ENCODE assay signal across 8 mouse cellular contexts in genomic region chr19:55099184-55100160, GRCm38 (mm10). TPM values are rescaled to one million over a fixed set of nuclear protein-coding genes. Genes with fewer than 3 reads are reported as not detected.
DNase-seq lines count a peak whose midpoint lies in the region; TF ChIP-seq lines count a peak whose summit lies in the region.

No protein-coding gene starts in this region.

- no peaks in the 10 kb centered on the region for H3K9me3 ChIP-seq in megakaryocyte, embryonic 14.5 days

- H3K27me3 ChIP-seq in megakaryocyte, embryonic 14.5 days (replicated peaks) = peaks cover 8% of the 10 kb centered on the region

- peak overlapping the region; percentile 85 for H3K27ac ChIP-seq in cortical plate, adult 2 months (ENCODE audit: insufficient read depth, low read length)

- no peak for TF ChIP-seq CTCF in cortical plate, adult 2 months (IDR thresholded peaks at IDR 0.05; ENCODE audit: extremely low read depth, insufficient read depth, low read length)

- TF ChIP-seq POLR2A in cortical plate, adult 2 months (IDR thresholded peaks at IDR 0.05; ENCODE audit: extremely low read depth, insufficient read depth, low read length) = peak; percentile 97

- peak; percentile 81 for DNase-seq in adipocyte (ENCODE audit: low spot score)
- peak; percentile 81 for DNase-seq in gastrocnemius, postnatal 10 days
- DNase-seq in induced T-regulatory cell, adult 2 months (ENCODE audit: low read depth) = peak; percentile 89
- peak; percentile 57 to 81 for DNase-seq in left cerebral cortex, adult 9 months (ENCODE audit: low spot score in 2 of 2)
- peak; percentile 71 to 82 for DNase-seq in right cerebral cortex, adult 2 months (ENCODE audit: low spot score in 2 of 2)
- DNase-seq in urinary bladder, postnatal 25 days (ENCODE audit: low spot score) = peak; percentile 70

- peaks cover 19% of the 10 kb centered on the region for H3K36me3 ChIP-seq in megakaryocyte, embryonic 14.5 days (replicated peaks; ENCODE audit: low read length)

- peak overlapping the region; percentile 80 for H3K4me3 ChIP-seq in cortical plate, adult 2 months (ENCODE audit: insufficient read depth, low read length)
- H3K4me3 ChIP-seq in megakaryocyte, embryonic 14.5 days (replicated peaks) = peak overlapping the region; percentile 100

- H3K4me1 ChIP-seq in cortical plate, adult 2 months (ENCODE audit: control insufficient read depth, insufficient read depth, low read length) = no peaks in the 10 kb centered on the region
- H3K4me1 ChIP-seq in megakaryocyte, embryonic 14.5 days = peaks cover 24% of the 10 kb centered on the region

RNA-seq across cellular contexts. Expression of gene Gpam, which starts 27.6 kb away (rescaled TPM):
- polyA plus RNA-seq in cortical plate, adult 2 months (2012; rRNA removed) = 40.0 and 40.7 TPM in 2 replicates
- 100 to 1,000 TPM; 110 to 114 TPM for total RNA-seq in gastrocnemius, postnatal 10 days (2021)
- polyA plus RNA-seq in megakaryocyte, embryonic 14.5 days (2012; ENCODE audit: insufficient read depth, low replicate concordance) = 0.60 and 2.5 TPM in 2 replicates

Comparison
In these comparisons a context has a peak if more than half of its experiments do, and no peak if none do; other contexts are left out.
1. Peak in every context shown above with its lines: DNase-seq, H3K4me3 ChIP-seq and H3K27ac ChIP-seq.
2. RNA of gene Gpam, which starts 27.6 kb away (polyA plus RNA-seq): 40.0 to 40.7 TPM in cortical plate, adult 2 months; 0.60 to 2.5 TPM in megakaryocyte, embryonic 14.5 days; every median in the first group is over 10 times any median in the second.